Mouse (Mus musculus) layer of hippocampus, adult 9-11 months (tissue): Measurements from ENCODE around the gene Stk11.

Experiments used
- DNase-seq: peaks from one replicate; pipeline ENCODE4 v3.0.0; 2022

The Stk11 gene

DNA sequence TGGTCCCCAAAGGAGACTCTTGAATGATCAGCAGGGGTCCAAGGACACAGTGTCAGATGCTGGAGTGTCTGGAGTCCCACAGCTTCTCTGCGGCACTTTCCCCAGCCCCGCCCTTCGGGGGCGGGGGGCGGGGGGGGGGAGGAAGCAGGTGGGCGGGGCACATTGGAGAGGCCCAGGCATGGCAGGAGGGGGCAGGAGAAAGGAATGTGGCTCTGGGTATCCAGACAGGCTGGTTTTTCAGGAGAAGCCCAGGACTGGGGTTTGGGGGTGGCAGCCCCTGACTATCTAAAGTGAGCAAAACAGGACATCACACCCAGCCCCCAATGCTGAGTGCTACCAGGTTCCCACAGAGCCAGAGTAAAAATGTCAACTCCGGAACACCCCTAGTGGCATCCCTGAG, 18.3 kb upstream of the Stk11 start:
- no peak for DNase-seq

- no peak for DNase-seq
These were observed 17.0 kb upstream of the Stk11 start for GRCm38 (mm10) chr10:80098630-80099029.

- no peak for DNase-seq
These were observed 14.6 kb upstream of the Stk11 start for GRCm38 (mm10) chr10:80100982-80101381.

GRCm38 (mm10) chr10:80102216-80102915, 13.2 kb upstream of the Stk11 start:
- DNase-seq = peak; percentile 85

DNA sequence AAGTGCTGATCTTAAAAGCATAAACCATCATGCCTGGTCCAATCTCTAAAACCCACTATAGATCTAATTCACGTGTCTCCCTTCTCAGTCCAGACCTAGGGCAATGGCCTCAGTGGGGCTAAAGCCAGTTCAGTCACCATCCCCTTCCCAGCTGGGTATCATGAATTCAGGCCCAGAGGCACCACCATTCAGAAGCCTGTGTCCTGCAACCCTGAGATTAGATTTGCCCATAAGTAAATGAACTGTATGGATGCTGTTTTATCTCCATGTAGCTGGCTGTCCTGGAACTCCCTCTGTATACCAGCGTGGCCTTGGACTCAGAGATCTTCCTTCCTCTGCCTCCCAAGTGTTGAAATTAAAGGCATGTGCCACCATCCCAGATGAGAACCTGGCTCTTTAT, 12.6 kb upstream of the Stk11 start:
- no peak for DNase-seq

GRCm38 (mm10) chr10:80104181-80104580, 11.4 kb upstream of the Stk11 start:
- no peak for DNase-seq

- DNase-seq = peak; percentile 49
These were observed 10.1 kb upstream of the Stk11 start, which contains the start of gene Sbno2 for GRCm38 (mm10) chr10:80105460-80105859. Gene Sbno2 (minus strand): TSS chr10:80105571.

DNA sequence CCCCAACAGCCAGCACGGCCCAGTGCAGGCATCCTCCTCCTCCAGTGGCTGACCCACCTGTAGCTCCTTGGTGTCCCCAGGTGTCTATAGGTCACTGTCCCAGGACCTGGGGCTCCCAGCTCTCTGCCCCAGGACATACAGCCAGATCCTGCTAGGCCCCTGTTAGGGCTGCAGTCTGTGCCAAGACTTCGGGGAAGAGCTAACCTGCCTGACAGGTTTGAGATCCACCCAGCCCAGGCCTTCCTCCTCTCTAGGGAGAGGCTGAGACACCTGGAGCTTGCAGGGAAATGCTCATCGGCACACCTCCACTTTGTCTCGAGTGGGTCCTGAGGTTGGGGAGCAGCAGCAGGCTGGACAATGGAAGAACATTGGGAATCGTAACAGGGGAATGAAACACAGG, 9.7 kb upstream of the Stk11 start:
- DNase-seq = no peak

GRCm38 (mm10) chr10:80107678-80108077, 7.9 kb upstream of the Stk11 start:
- DNase-seq = no peak

DNA sequence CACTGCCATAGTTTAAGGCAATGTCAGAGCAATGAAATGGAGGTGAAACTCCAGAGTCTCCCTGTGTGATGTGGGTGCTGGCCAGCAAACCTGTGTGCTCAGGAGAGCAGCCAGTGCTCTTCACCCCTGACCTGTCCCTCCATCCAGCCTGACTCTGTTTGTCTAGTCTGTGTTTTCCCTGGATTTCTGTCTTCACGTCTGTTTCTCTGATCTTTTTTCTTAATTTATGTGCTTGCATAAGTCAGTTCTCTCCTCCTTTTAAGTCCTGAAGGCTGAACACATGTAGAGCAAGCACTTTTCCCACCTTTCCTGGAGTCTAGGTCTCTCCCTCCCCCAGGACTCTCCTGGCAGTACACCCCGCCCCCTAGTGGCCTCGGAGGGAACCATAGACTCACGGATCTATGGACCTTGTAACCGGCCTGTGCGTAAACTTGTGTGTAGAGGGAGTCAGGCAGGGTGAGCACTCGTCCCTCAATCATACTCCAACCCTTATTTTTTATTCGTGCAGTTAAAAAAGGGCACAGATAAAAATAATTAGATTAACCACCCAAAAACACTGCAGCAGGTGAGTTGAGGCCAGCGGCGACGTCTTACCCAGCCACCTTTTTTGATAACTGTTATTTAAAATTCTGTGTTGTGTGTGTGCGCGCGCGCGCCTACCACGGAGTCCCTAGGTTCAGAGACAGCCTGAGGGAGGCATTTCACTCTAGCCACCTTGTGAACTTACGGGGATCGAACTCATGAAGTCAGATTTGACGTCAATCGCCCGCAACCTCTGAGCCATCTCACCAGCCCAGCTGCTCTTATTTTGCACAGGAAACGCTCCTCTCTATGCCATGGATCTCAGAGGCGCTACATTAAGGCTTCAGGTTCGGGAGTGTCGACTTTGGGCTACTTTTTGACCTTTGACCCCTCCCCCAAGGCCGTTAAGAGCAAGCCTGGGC, 990 bp upstream of the Stk11 start:
- DNase-seq = peak; percentile 90

DNA sequence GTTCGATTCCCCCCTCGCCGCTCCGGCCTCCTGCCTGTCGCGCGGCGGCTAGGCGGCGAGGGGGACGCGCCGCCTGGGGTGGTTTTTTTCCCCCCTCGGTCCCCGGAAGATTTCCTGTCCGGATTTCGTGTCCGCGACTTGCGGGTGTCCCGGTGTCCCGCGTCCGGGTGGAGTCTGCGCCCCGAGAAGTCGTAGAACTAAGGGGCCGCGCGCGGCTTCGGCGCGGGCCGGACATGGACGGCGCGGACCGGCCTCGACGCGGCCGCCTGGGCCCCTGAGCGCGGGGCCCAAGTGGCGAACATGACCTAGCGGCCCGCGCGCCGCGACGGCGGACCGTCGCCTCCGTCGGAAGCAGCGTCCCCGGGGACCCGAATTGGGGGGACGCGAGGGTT, 337 bp downstream of the Stk11 start:
- DNase-seq = no peak

GRCm38 (mm10) chr10:80116563-80116926, 942 bp downstream of the Stk11 start:
- DNase-seq = no peak

GRCm38 (mm10) chr10:80116927-80117691, 1.5 kb downstream of the Stk11 start:
- no peak for DNase-seq

- no peak for DNase-seq
These were observed 2.1 kb downstream of the Stk11 start for GRCm38 (mm10) chr10:80117736-80118135.

- DNase-seq = no peak
These were observed 2.9 kb downstream of the Stk11 start for GRCm38 (mm10) chr10:80118552-80118951.

GRCm38 (mm10) chr10:80120146-80120545, 4.5 kb downstream of the Stk11 start:
- DNase-seq = no peak

GRCm38 (mm10) chr10:80121639-80122038, 6.0 kb downstream of the Stk11 start:
- no peak for DNase-seq

DNA sequence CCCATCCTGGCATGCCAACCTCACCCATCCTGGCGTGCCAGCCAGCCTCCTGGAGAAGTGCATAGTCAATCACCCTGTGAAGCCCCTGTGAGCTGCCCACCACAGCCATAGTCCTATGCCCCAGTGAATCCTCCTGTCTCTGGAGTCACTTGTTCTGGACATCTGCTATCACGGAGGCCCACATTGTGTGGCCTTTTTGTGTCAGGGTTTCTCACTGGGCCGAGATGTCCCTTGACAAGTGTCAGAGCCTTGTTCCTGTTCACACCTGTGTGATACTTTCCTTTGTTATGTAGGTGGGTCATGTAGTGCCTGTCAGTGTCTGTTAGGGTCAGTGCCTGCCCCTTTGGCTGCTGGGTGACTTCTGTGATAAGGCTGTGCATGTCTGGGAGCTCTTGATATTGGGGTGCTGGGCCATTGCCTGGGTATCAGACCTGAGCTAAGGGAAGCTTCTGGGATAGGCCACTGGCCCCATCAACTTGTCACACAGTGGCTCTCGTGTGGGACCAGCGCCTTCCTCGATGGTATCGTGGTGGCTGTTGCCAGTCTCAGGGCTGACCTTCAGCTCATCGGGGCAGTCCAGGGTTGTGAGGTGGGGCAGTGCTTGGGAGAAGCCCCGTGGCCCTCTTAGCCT, 8.4 kb downstream of the Stk11 start:
- DNase-seq = no peak

DNA sequence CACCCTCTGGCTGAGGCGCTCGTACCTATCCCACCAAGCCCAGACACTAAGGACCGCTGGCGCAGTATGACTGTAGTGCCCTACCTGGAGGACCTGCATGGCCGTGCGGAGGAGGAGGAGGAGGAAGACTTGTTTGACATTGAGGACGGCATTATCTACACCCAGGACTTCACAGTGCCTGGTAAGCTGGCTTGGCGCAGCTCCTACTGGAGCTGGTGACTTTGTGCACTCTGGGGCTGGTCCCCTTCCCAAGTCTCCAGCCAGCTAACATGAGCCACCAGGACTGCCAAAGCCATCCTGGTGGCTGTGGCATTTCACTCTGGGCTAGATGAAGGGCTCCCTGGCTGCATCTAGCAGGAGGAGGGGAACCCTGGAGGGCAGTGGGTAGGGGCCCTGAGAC, 12.3 kb downstream of the Stk11 start:
- DNase-seq = no peak

DNA sequence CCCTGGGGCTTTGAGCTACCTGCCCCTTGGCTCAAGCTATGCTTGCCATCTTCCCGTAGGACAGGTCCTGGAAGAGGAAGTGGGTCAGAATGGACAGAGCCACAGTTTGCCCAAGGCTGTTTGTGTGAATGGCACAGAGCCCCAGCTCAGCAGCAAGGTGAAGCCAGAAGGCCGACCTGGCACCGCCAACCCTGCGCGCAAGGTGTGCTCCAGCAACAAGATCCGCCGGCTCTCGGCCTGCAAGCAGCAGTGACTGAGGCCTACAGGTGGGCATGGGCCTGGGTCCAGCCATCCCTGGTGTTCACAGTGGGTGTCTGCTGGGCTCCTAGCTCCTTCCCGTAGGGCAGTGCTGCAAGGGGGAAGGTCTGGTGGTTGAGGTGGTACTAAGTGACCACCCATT, 14.2 kb downstream of the Stk11 start:
- no peak for DNase-seq

DNA sequence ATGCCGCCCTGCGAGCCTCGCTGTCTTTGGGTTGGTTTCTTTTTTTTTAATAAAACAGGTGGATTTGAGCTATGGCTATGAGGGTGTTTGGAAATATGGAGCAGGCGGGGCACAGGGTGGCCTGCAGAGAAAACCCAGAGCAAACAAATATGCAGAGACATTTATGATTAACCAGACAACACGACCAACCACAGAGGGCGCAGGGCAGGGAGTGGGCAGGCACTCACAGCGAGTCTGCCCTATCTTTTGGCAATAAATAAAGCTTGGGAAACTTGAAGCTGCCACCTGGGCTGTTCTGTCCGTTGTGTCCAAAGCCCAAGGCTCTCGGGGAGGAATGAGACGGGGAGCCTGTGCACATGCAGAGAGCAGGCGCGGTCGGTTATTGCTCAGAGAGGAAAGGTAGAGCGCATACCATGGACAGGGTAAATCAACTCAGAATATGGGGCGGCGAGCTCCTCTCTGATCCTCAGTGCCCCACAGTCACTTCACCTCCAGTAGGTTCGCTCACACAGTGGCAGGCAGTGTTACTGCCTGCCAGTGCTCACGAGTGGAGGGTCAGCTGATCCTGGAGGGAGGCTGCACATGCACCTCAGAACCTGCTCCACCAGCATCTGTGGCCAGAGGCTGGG, 14.9 kb downstream of the Stk11 start:
- no peak for DNase-seq

DNA sequence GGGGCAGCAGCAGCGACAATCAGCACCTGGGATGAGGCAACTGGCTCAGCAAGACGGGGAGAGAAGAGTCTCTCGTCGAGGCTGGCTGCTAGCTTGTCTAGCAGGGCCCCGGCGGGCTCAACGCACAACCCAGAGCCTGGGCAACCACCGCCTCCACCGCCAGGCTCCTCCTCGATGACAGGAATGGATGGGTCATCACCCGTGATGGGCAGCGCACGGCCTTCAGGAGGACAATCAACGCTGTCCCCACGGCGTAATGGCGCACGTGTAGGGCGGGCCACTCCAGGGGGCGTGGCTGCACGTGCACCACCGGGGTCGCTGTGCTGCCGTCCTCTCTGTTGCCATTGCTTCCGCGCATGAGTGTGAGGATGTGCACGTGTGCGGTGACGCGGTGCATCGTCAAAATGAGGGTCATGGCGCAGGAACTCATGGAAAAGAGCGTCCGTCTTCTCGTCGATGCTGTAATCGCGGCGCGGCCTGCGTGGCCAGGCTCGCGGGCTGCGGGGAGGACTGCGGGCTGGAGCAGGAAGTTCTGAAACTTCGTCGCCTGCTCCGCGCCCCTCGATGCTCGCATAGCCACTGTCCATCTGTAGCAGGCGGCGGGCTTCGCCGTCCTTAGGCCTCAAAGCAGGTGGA, 15.8 kb downstream of the Stk11 start:
- DNase-seq = no peak
